Mouse (Mus musculus) T-cell, adult 2 months (primary cell): ENCODE measurements around the gene Card14.
A peak's percentile ranks its signal among the peaks of the same experiment; 100 is the strongest.
"Not testable (repeated sequence)": the region's sequence is repeated elsewhere in the genome, so short reads cannot be mapped to it uniquely, and the experiment has no call there.

Source experiments
- DNase-seq: peaks from one replicate; pipeline ENCODE4 v3.0.0; 2022; ENCODE audit warnings: low spot score

Gene Card14

GRCm38 (mm10) chr11:119307658-119307867 lies at the start of gene Card14:
TSS of gene Card14 (plus strand) at chr11:119307768.
- DNase-seq = no peak

GRCm38 (mm10) chr11:119258216-119258571 lies 49.4 kb upstream of the Card14 start:
- no peak for DNase-seq

- DNase-seq = peak; percentile 55
Observed at GRCm38 (mm10) chr11:119258572-119259322, 48.8 kb upstream of the Card14 start.

- no peak for DNase-seq
Observed at GRCm38 (mm10) chr11:119259977-119260376, 47.6 kb upstream of the Card14 start.

GRCm38 (mm10) chr11:119264413-119264812 lies 43.2 kb upstream of the Card14 start:
- DNase-seq = no peak

- DNase-seq = no peak
Observed at GRCm38 (mm10) chr11:119265811-119266210, 41.8 kb upstream of the Card14 start.

- DNase-seq = no peak
Observed at GRCm38 (mm10) chr11:119267241-119267674, 40.3 kb upstream of the Card14 start.

GRCm38 (mm10) chr11:119267768-119268556 lies 39.6 kb upstream of the Card14 start, which contains the start of gene Gaa:
TSS of gene Gaa (plus strand) at chr11:119267887.
- peak; percentile 96 for DNase-seq

GRCm38 (mm10) chr11:119268557-119269195 lies 38.9 kb upstream of the Card14 start:
- DNase-seq = no peak

GRCm38 (mm10) chr11:119272492-119272891 lies 35.1 kb upstream of the Card14 start:
- not testable (repeated sequence) for DNase-seq

GRCm38 (mm10) chr11:119273186-119273930 lies 34.2 kb upstream of the Card14 start:
- DNase-seq = no peak

GRCm38 (mm10) chr11:119281030-119281429 lies 26.5 kb upstream of the Card14 start:
- DNase-seq = no peak

- no peak for DNase-seq
Observed at GRCm38 (mm10) chr11:119285791-119286527, 21.6 kb upstream of the Card14 start.

GRCm38 (mm10) chr11:119287207-119287992 lies 20.2 kb upstream of the Card14 start:
- no peak for DNase-seq

- DNase-seq = not testable (repeated sequence)
Observed at GRCm38 (mm10) chr11:119292861-119293260, 14.7 kb upstream of the Card14 start.

- DNase-seq = peak; percentile 48
Observed at GRCm38 (mm10) chr11:119297996-119298395, 9.6 kb upstream of the Card14 start.

GRCm38 (mm10) chr11:119298917-119299316 lies 8.7 kb upstream of the Card14 start:
- no peak for DNase-seq

GRCm38 (mm10) chr11:119299391-119300245 lies 8.0 kb upstream of the Card14 start, which contains the start of gene Eif4a3:
TSS of gene Eif4a3 (minus strand) at chr11:119300089.
- peak; percentile 95 for DNase-seq

- DNase-seq = no peak
Observed at GRCm38 (mm10) chr11:119300246-119300935, 7.2 kb upstream of the Card14 start.
